Mouse (Mus musculus) MEL (cell line): ENCODE measurements at regions not wholly inside any gene's neighbourhood (a gene's known extent, or its start where the extent isn't known, plus 50 kb on each side); places are given as distances from the start of the nearest gene placed in this dataset.

Source experiments
- CTCF ChIP-seq, 3 experiments: IDR thresholded peaks in 2 of 3; conservative IDR thresholded peaks in 1 of 3; 2 replicates each; pipeline ENCODE4 v1.5.1; 2011 to 2012; ENCODE audit warnings: low read length in 3 of 3, low read depth in 2 of 3, mild to moderate bottlenecking in 2 of 3, improper control_type of control experiment in 1 of 3, inconsistent platforms in 1 of 3, mixed read lengths in 1 of 3, moderate library complexity in 1 of 3; ENCODE audit not compliant: control insufficient read depth in 1 of 3, insufficient read depth in 1 of 3, poor library complexity in 1 of 3, severe bottlenecking in 1 of 3
- HCFC1 ChIP-seq: IDR thresholded peaks from 2 replicates; pipeline ENCODE4 v1.6.1; 2012; ENCODE audit warnings: low read depth, mild to moderate bottlenecking, inconsistent platforms, low read length, improper control_type of control experiment, moderate library complexity
- POLR2A ChIP-seq, 2 experiments: IDR thresholded peaks; 2 replicates each; pipeline ENCODE4 v1.6.1; 2011 to 2012; ENCODE audit warnings: low read length in 2 of 2, mild to moderate bottlenecking in 2 of 2, control low read depth in 1 of 2, improper control_type of control experiment in 1 of 2, low read depth in 1 of 2, moderate library complexity in 1 of 2; ENCODE audit not compliant: control insufficient read depth in 1 of 2, insufficient read depth in 1 of 2, poor library complexity in 1 of 2
- POLR2AphosphoS2 ChIP-seq: IDR thresholded peaks from 2 replicates; pipeline ENCODE4 v1.6.1; 2011; ENCODE audit warnings: low read length, improper control_type of control experiment
- POLR2AphosphoS5 ChIP-seq: IDR thresholded peaks from 2 replicates; pipeline ENCODE4 v1.6.1; 2012; ENCODE audit warnings: low read depth, borderline replicate concordance, mild to moderate bottlenecking, inconsistent platforms, low read length, moderate library complexity, mixed read lengths
- RAD21 ChIP-seq: IDR thresholded peaks from 2 replicates; pipeline ENCODE4 v1.6.1; 2011; ENCODE audit warnings: mild to moderate bottlenecking, low read depth, low read length, improper control_type of control experiment

DNA sequence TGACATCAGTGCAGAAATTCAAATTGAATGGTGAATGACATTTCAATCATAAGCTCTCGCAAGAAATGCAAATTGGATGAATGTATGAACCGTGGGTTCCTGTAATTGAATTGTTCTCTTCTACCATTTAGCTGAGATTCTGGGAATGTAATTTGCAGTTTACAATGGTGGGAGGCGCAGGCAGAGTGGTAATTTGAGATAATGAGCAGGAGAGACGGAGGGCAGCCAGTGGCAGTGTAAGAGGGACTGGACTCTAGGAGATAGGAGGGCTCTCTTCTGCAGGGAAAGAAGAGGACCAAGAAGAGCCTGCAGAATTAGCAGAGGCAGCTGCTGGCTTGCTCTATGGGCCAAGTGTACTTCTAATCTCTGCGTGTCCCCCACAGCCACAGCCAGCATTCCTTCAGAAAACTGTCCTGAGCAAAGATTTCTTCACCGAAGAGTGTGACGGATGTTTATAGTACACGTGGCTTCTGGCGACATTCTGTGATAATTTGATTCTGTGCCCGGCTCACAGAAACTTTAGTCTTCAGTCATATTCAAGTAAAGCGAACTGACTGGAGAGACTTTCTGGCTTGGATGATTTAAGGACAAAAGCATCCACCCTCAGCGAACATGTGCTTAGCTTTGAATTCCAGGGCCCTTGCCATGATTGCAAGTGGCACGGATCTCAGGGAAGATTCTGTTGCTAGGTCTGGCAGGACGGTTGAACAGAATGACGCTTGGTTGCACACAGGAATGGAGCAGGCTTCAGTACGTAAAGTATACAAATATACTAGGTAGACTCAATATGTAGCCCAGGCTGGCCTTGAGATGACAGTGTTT is 116.9 kb upstream of the Smlr1 start:
- no peak for TF ChIP-seq POLR2A (IDR thresholded peaks at IDR 0.05; ENCODE audit: control insufficient read depth in 1 of 2, insufficient read depth in 1 of 2, low read depth in 1 of 2, low read length in 2 of 2, poor library complexity in 1 of 2)
- TF ChIP-seq HCFC1 = no peak
- no peak for TF ChIP-seq RAD21
- no peak for TF ChIP-seq CTCF (IDR thresholded peaks at IDR 0.05 in 2 of 3, conservative IDR thresholded peaks at IDR 0.05 in 1 of 3; ENCODE audit: control insufficient read depth in 1 of 3, insufficient read depth in 1 of 3, low read depth in 2 of 3, low read length in 3 of 3, poor library complexity in 1 of 3, severe bottlenecking in 1 of 3)
- no peak for TF ChIP-seq POLR2AphosphoS5
- TF ChIP-seq POLR2AphosphoS2 = no peak
